Mouse (Mus musculus): ENCODE measurements at regions not wholly inside any gene's neighbourhood (a gene's known extent, or its start where the extent isn't known, plus 50 kb on each side); places are given as distances from the start of the nearest gene placed in this dataset.

DNA sequence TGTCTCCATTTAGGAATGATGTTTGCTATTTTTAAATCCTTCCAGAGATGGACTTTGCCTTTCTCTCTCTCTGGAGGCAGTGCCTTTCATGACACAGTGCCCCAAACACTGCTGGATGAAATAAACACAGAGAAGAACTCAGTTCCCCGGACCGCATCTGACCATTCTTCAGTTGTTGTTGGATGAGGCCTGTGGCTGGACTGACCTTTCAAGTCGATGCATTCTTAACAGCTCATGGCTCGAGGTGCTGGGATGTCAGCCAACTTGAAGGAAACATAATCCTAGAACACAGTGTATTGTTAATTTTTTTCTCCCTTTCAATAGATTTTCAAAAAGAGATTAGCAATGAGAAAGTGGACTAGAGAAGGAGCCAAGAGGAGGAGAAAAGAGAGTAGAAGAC lies 98.3 kb upstream of the Mocs2 start:
- Histone ChIP-seq H3K4me1 (ENCODE audit: control insufficient read depth, insufficient read depth, low read length) (no peaks in the 10 kb centered on the region), H3K27ac (ENCODE audit: insufficient read depth, low read length) (no peak overlapping the region), H3K4me3 (ENCODE audit: low read depth, low read length) (no peak overlapping the region), H3K36me3 (ENCODE audit: control insufficient read depth, insufficient read depth, low read length, poor library complexity, severe bottlenecking) (no peaks in the 10 kb centered on the region), H3K27me3 (ENCODE audit: control insufficient read depth, insufficient read depth, low read length, poor library complexity, severe bottlenecking) (no peaks in the 10 kb centered on the region), H3K9ac (ENCODE audit: low read depth, poor library complexity, severe bottlenecking) (no peak overlapping the region), H3K9me3 (replicated peaks; ENCODE audit: control insufficient read depth, insufficient read depth, low read length, poor library complexity, severe bottlenecking) (no peaks in the 10 kb centered on the region)
- TF ChIP-seq EP300 (IDR thresholded peaks at IDR 0.05; ENCODE audit: insufficient read depth, low read depth, low read length) (no peak), POLR2A (IDR thresholded peaks at IDR 0.05; ENCODE audit: insufficient read depth, low read length) (no peak)

DNA sequence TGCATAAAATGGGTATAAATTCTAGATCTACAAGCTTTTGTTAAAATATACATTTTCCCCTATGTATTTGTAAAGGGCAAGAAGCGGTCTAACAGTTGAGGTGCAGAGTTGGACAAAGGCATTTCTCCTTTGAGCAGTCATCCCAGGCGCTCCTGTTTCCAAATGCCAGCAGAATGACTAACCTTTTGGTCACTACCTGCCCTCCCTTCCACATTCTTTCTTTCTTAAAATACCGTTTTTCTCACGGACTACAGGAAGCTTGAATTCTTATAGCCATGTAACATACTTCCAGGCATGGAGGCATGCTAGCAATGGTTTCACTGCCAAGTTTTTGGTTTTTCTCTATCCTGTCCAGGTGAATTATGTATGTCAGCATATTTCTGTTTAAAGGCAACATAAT lies 91.2 kb upstream of the Mocs2 start:
- Histone ChIP-seq H3K27me3 (ENCODE audit: control insufficient read depth, insufficient read depth, low read length, poor library complexity, severe bottlenecking) (no peaks in the 10 kb centered on the region), H3K9me3 (replicated peaks; ENCODE audit: control insufficient read depth, insufficient read depth, low read length, poor library complexity, severe bottlenecking) (no peaks in the 10 kb centered on the region; the same call in 1 of the 2 replicates), H3K36me3 (ENCODE audit: control insufficient read depth, insufficient read depth, low read length, poor library complexity, severe bottlenecking) (no peaks in the 10 kb centered on the region), H3K9ac (ENCODE audit: low read depth, poor library complexity, severe bottlenecking) (no peak overlapping the region), H3K27ac (ENCODE audit: insufficient read depth, low read length) (no peak overlapping the region), H3K4me1 (ENCODE audit: control insufficient read depth, insufficient read depth, low read length) (no peaks in the 10 kb centered on the region), H3K4me3 (ENCODE audit: low read depth, low read length) (no peak overlapping the region)
- TF ChIP-seq POLR2A (IDR thresholded peaks at IDR 0.05; ENCODE audit: insufficient read depth, low read length) (no peak), CTCF (IDR thresholded peaks at IDR 0.05; ENCODE audit: low read depth, low read length) (no peak), EP300 (IDR thresholded peaks at IDR 0.05; ENCODE audit: insufficient read depth, low read depth, low read length) (no peak)

DNA sequence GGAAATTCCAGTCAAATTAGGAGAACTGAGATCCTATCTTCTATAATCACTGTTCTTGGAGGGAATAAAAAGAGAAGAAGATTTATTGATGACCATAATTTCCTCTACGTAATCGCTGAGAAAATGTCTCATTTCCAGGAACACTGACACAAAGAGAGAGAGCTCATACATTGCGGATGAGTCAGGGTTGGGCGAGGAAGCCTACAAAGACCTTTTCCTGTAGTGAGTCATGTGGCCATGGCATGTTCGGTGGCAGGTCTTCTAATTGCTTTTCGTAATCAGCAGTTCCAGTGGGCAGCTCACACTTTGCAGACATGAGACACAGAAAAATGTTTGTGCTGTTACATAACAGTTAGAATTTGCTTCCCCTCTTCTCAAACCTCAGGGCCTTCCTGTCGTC lies 83.0 kb upstream of the Mocs2 start:
- no peak overlapping the region for H3K4me3 ChIP-seq (ENCODE audit: low read depth, low read length)
- no peaks in the 10 kb centered on the region; the same call in 1 of the 2 replicates for H3K9me3 ChIP-seq (replicated peaks; ENCODE audit: control insufficient read depth, insufficient read depth, low read length, poor library complexity, severe bottlenecking)

DNA sequence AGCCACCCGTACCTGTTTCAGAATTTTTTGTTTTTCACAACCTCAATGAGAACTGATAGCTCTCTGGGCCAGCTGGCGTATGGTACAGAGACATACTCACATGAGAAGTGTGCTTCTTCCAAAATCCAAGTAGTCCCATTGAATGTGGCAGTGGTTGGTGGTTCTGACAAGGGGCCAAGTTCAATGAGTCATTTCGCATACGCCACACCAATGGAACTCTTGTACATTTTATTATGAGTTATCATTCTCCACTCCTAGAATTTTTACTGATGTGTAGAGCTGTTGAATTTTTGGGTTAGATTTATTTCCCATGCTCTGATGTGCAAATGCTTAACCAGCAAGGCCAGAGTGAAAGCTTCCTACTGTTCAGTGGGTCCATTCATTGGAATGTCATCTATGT lies 82.0 kb upstream of the Mocs2 start:
- Histone ChIP-seq H3K4me1 (ENCODE audit: control insufficient read depth, insufficient read depth, low read length) (no peaks in the 10 kb centered on the region), H3K9me3 (replicated peaks; ENCODE audit: control insufficient read depth, insufficient read depth, low read length, poor library complexity, severe bottlenecking) (no peaks in the 10 kb centered on the region), H3K27ac (ENCODE audit: insufficient read depth, low read length) (no peak overlapping the region), H3K36me3 (ENCODE audit: control insufficient read depth, insufficient read depth, low read length, poor library complexity, severe bottlenecking) (no peaks in the 10 kb centered on the region), H3K27me3 (ENCODE audit: control insufficient read depth, insufficient read depth, low read length, poor library complexity, severe bottlenecking) (no peaks in the 10 kb centered on the region), H3K4me3 (ENCODE audit: low read depth, low read length) (no peak overlapping the region), H3K9ac (ENCODE audit: low read depth, poor library complexity, severe bottlenecking) (no peak overlapping the region)
- TF ChIP-seq POLR2A (IDR thresholded peaks at IDR 0.05; ENCODE audit: insufficient read depth, low read length) = no peak
- TF ChIP-seq CTCF (IDR thresholded peaks at IDR 0.05; ENCODE audit: low read depth, low read length) = no peak
- TF ChIP-seq EP300 (IDR thresholded peaks at IDR 0.05; ENCODE audit: insufficient read depth, low read depth, low read length) = no peak

More for the DNA sequence above, 83.0 kb upstream of the Mocs2 start:
- H3K36me3 ChIP-seq (ENCODE audit: control insufficient read depth, insufficient read depth, low read length, poor library complexity, severe bottlenecking) = no peaks in the 10 kb centered on the region
- H3K27ac ChIP-seq (ENCODE audit: insufficient read depth, low read length) = no peak overlapping the region
- no peak for TF ChIP-seq POLR2A (IDR thresholded peaks at IDR 0.05; ENCODE audit: insufficient read depth, low read length)
- TF ChIP-seq EP300 (IDR thresholded peaks at IDR 0.05; ENCODE audit: insufficient read depth, low read depth, low read length) = no peak
- TF ChIP-seq CTCF (IDR thresholded peaks at IDR 0.05; ENCODE audit: low read depth, low read length) = no peak
- H3K27me3 ChIP-seq (ENCODE audit: control insufficient read depth, insufficient read depth, low read length, poor library complexity, severe bottlenecking) = no peaks in the 10 kb centered on the region
- no peaks in the 10 kb centered on the region for H3K4me1 ChIP-seq (ENCODE audit: control insufficient read depth, insufficient read depth, low read length)
- H3K9ac ChIP-seq (ENCODE audit: low read depth, poor library complexity, severe bottlenecking) = no peak overlapping the region

DNA sequence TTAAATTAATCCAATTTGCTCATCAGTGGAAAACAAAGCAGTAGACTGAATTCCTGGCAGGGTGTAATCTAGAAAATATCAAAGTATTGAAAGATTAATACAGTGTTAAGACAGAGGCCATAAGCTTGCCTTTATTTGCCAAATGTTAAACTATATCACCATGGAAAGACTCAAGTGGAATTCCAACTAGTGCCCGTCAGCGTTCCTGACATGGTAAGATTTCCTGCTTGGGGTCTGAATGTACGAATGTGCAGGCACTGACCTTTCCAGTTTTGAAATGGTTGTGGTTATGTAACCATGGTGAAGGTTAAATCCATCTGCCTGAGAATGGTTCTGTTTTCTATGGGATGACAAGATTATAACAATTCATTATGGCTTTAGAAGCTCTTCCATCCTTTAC lies 75.5 kb upstream of the Mocs2 start:
- Histone ChIP-seq H3K27me3 (ENCODE audit: control insufficient read depth, insufficient read depth, low read length, poor library complexity, severe bottlenecking) (no peaks in the 10 kb centered on the region), H3K9ac (ENCODE audit: low read depth, poor library complexity, severe bottlenecking) (no peak overlapping the region), H3K9me3 (replicated peaks; ENCODE audit: control insufficient read depth, insufficient read depth, low read length, poor library complexity, severe bottlenecking) (no peaks in the 10 kb centered on the region)

DNA sequence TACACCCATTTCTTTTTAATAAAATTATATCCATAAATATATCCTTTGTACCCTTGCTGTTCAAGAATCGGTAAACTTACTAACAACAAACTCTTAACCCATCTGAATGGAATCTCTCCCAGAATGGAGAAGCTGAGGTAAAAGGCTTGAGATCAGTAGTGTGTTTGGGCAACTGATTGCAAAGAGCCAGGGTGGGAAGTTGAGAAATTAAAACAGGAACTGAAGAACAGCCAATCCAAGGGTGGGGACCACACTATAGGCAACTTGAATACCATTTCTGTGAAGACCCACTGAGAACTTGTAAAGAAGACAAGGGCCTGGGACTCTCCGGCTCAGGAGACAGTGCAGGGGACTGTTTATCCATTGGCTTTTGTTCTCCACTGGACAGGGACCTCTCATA lies 72.2 kb upstream of the Mocs2 start:
- Histone ChIP-seq H3K4me3 (ENCODE audit: low read depth, low read length) (no peak overlapping the region), H3K27ac (ENCODE audit: insufficient read depth, low read length) (no peak overlapping the region), H3K27me3 (ENCODE audit: control insufficient read depth, insufficient read depth, low read length, poor library complexity, severe bottlenecking) (no peaks in the 10 kb centered on the region), H3K4me1 (ENCODE audit: control insufficient read depth, insufficient read depth, low read length) (no peaks in the 10 kb centered on the region), H3K9ac (ENCODE audit: low read depth, poor library complexity, severe bottlenecking) (no peak overlapping the region), H3K9me3 (replicated peaks; ENCODE audit: control insufficient read depth, insufficient read depth, low read length, poor library complexity, severe bottlenecking) (no peaks in the 10 kb centered on the region), H3K36me3 (ENCODE audit: control insufficient read depth, insufficient read depth, low read length, poor library complexity, severe bottlenecking) (no peaks in the 10 kb centered on the region)
- TF ChIP-seq EP300 (IDR thresholded peaks at IDR 0.05; ENCODE audit: insufficient read depth, low read depth, low read length) (no peak), CTCF (IDR thresholded peaks at IDR 0.05; ENCODE audit: low read depth, low read length) (no peak), POLR2A (IDR thresholded peaks at IDR 0.05; ENCODE audit: insufficient read depth, low read length) (no peak)

More for the DNA sequence above, 75.5 kb upstream of the Mocs2 start:
- H3K27ac ChIP-seq (ENCODE audit: insufficient read depth, low read length) = no peak overlapping the region
- no peaks in the 10 kb centered on the region for H3K36me3 ChIP-seq (ENCODE audit: control insufficient read depth, insufficient read depth, low read length, poor library complexity, severe bottlenecking)
- H3K4me1 ChIP-seq (ENCODE audit: control insufficient read depth, insufficient read depth, low read length) = no peaks in the 10 kb centered on the region
- TF ChIP-seq POLR2A (IDR thresholded peaks at IDR 0.05; ENCODE audit: insufficient read depth, low read length) = no peak
- TF ChIP-seq CTCF (IDR thresholded peaks at IDR 0.05; ENCODE audit: low read depth, low read length) = no peak
- no peak for TF ChIP-seq EP300 (IDR thresholded peaks at IDR 0.05; ENCODE audit: insufficient read depth, low read depth, low read length)
- H3K4me3 ChIP-seq (ENCODE audit: low read depth, low read length) = no peak overlapping the region
